Mouse (Mus musculus): ENCODE data around the gene Gm48551.
A peak's percentile ranks its signal among the peaks of the same experiment; 100 is the strongest.

Gm48551 gene

DNA sequence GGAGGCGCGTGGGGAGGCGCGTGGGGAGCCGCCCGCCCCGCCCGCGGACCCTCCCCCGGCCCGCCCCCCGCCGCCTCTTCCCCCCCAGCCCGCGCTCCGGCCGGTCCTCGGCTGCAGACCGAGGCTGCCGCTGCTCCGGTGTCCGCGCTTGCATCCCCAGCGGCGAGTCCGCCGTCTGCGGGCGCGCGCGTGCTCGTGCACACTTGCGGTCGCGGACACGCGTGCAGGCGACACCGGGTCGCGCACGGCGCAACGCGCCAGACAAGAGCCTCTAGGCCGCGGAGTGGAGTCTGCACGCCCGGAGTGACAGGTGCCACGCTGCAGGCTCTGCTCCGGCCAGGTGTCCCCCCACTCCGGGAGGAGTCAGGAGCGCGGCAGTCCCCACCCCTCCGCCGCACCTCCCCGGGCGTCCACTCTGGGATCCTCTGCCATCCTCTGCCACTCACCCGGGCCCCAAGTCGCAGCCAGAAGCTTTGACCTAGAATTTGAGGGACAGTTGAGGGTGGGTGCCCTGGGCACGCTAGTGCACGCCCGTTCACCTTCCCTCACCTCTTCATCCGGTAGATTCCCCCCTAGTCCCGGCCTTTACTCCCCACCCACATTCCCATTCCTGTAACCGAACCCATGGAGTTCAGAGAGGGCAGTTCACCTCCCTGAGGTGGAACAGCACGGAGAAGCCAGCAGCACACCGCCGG lies 46.7 kb downstream of the Gm48551 start:
- DNase-seq (ENCODE audit: low spot score) = no peak

DNA sequence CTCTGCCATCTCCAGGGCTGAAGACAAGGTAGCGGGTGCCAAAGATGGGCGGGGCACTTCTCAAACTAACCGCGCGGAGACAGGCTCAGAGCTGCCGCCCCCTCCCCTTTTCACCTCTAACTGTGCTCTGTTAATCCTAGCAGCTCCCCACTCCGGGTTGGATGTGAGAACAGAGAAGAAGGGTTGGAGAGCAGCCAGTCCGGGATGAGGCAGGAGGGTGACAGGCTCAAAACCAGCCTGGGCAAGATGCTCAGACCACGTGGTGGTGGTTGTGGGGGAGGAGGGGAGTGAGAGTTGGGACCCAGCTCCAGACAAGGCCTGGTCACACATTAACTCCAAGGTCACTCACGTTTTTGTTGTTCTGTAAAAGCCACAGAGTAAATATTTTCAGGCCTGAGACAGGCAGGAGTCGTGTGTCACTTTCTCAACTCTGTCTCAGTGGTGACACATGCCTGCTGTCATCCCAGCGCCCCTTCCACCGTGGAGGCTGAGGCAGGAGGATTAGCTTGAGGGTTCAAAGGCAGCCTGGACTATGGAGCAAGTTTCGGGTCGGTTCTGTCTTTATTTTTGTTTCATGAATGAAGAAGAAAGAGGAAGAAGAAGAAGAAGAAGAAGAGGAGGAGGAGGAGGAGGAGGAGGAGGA lies 47.4 kb downstream of the Gm48551 start:
- DNase-seq (ENCODE audit: low spot score) = no peak

DNA sequence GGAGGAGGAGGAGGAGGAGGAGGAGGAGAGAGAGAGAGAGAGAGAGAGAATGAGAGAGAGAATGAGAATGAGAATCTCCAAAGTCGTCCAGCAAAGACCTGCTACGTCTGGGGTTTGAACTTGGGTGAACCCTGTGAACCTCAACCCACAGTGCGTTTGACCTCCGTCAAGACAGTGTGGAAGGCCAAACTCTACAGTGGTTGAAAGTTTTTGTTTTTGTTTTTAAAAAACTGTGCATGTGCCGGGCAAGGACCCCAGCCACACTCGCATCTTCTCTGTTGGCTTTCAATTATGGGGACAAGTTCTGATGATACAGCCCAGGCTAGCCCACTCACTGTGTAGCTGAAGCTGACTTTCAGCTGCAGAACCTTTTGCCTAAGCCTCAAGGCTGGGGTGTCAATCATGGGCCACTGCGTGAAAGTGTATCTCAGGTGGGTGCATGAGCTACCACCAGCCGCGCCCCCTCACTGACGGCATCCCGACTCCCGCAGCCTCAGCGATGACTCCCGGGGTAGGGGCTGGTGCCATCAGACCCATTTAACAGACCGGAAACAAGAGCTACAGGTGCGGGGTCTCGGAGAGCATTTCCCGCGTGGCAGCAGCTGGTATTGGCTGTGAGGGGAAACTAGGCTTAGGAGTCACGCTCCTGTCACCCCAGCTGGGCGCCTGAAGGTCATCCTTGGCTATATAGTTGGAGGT lies 48.1 kb downstream of the Gm48551 start:
- no peak for DNase-seq (ENCODE audit: low spot score)

DNA sequence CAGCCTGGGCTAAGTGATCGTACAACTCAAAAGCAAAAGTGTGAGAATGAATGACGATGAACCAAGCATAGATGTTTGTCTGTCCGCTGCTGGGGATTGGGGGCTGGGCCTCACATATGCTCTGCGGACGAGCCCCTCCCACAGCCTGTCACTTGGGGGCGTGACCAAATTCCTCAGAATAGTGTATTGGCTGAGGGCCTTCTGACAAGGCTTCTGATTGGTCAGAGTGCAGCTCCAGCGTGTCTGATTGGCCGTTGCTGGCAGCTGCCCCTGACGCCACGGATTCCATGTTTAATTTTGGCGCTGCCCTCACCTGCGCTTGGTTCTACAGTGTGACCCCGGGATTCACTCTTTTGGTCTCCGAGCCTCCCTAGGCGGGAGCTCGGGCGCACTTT lies 48.6 kb downstream of the Gm48551 start:
- DNase-seq (ENCODE audit: low spot score) = peak; percentile 98

DNA sequence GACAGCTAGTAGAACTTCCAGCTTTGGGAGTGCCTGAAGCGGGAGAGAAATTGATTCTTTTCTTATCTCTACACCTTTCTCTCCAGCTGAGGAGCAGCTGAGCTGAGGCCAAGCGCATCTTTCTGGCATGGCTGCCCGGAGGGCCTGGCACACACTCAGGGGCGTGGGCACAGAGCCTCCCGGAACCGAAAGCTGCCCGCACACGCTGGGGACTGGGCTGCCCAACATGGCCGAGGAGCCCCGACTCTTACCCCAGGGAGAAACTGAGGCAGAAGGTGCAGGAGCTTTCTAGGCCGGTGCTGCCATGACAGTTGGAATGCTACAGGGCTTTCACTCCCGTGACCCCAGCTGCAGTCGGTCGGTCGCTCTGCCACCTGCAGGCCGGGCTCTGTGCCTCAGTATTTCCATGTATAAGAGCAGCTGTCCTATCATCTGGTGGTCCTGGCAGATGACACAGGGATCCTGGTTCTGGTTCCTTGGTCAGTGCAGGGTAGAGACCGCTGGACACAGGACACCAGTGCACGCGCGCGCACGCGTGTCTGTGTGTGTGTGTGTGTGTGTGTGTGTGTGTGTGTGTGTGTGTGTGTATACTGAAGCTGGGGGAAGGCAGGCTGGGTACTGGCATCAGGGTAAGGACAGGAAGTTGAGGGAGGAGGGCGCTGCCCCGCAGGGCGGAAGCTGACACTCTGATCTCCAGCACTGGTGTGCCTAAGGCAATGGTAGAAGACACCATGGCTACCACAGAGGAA lies 49.4 kb downstream of the Gm48551 start:
- DNase-seq (ENCODE audit: low spot score) = peak; percentile 84

DNA sequence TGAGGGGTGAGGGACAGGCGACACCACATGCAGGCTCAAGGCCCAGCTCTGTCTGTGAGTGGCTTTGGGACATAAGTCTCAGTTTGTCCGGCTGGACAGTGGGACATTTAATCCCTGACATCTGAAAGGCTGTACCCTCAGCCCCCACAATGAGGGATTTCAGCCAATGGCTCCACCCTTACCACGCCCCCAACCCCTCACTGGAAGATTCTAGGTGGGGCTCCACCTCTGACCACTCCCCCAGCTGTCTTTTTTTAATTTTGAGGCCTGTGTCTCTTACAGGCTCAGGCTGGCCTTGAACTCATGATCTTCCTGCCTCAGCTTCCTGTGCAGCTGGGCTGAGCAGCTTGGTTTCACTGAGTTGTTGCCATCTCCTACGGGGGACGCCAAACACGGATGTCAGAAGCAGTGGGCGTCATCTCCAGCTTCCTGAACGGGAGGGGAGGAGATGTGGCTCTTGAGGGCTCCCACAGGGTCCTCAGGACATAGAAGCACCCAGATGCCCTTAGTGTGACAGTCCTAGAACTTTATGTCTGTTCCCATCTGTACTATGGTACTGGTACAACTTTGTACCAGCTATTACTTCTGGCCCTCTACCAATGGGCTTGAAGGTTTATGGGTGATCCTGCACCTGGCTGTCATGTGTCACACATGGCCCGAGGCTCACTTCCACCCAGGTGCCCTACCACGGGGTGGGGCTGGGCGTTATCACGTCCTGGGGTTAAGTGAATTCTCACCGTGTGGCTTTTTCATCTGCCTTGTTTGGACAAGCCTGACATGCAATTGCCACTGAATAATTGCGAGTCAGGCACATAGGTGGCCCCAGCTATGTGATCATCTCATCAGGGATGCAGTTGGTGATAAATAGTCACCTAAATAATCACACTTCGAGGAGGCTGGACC lies 50.3 kb downstream of the Gm48551 start:
- no peak for DNase-seq (ENCODE audit: low spot score)

DNA sequence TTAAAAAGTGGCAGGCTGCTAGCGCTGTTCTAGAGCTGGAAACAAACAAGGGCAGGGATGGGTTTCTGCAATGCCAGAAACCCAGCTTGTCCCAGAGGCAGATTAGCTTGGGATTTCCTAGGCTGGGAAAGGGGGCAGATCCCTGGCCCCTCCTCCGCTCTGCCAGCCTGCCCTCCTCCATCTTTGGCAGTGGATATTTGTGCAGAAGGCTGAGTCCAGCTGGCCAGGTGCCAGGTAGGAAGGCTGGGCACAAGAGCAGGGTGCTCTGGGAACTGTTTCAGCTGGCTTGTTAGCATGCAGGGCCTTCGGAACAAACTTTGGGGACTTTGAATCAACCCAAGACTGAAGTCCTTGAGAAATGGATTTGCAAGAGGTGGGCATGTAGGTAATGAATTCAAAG lies 51.2 kb downstream of the Gm48551 start:
- DNase-seq (ENCODE audit: low spot score) = peak; percentile 82

DNA sequence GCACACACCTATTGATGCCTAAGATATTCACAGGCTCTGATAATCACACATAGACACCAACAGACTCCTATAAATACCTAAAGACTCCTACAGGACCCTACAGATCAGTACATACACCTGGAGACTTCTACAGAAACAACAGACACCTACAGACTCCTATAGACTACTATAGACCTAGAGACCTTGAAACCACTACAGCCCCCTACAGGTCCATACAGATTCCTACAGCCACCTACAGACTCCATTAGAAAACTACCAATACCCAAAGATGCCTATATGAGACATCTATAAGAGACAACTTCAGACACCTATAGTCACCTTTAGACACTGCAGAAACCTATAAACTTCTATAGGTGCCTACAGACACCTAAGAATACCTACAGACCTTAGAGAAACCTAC lies 56.8 kb downstream of the Gm48551 start:
- no peak for DNase-seq (ENCODE audit: low spot score)
